In genomic region chr6:120492499-120493373, GRCm38 (mm10) we compare ENCODE assay signal across 8 mouse cellular contexts. TPM values are rescaled to one million over a fixed set of nuclear protein-coding genes. Genes with fewer than 3 reads are reported as not detected.
DNase-seq lines count a peak whose midpoint lies in the region; ATAC-seq and TF ChIP-seq lines count a peak whose summit lies in the region.

No protein-coding gene starts in this region.

- H3K27ac ChIP-seq in heart, embryonic 14.5 days (replicated peaks in 1 of 2; ENCODE audit: control insufficient read depth in 1 of 2, insufficient read depth in 1 of 2, low read depth in 2 of 2, low read length in 2 of 2): no peak overlapping the region
- H3K27ac ChIP-seq in limb, embryonic 14.5 days (replicated peaks; ENCODE audit: low read depth, low read length): no peak overlapping the region
- H3K27ac ChIP-seq in midbrain, embryonic 16.5 days (ENCODE audit: low read length): peak overlapping the region; percentile 96

- intact Hi-C loops in heart, postnatal 10 days (cut with DNase I): no loop called here

- peak overlapping the region; percentile 64 for H3K9ac ChIP-seq in heart, embryonic 14.5 days (ENCODE audit: low read length)
- peak overlapping the region; percentile 48 for H3K9ac ChIP-seq in limb, embryonic 14.5 days (ENCODE audit: low read depth, low read length, severe bottlenecking)
- peak overlapping the region; percentile 80 for H3K9ac ChIP-seq in midbrain, embryonic 16.5 days (ENCODE audit: low read depth, low read length)

- peak overlapping the region; percentile 99 for H3K4me2 ChIP-seq in heart, embryonic 14.5 days (ENCODE audit: low read length)
- H3K4me2 ChIP-seq in limb, embryonic 14.5 days (replicated peaks; ENCODE audit: low read depth, low read length, severe bottlenecking): peak overlapping the region; percentile 99
- peak overlapping the region; percentile 77 for H3K4me2 ChIP-seq in midbrain, embryonic 16.5 days (ENCODE audit: low read length)

- no peaks in the 10 kb centered on the region for H3K9me3 ChIP-seq in heart, embryonic 14.5 days (ENCODE audit: control insufficient read depth, low read length)
- H3K9me3 ChIP-seq in E14TG2a.4 (ENCODE audit: low read length): no peaks in the 10 kb centered on the region
- H3K9me3 ChIP-seq in limb, embryonic 14.5 days (ENCODE audit: control insufficient read depth, low read length): no peaks in the 10 kb centered on the region
- no peaks in the 10 kb centered on the region for H3K9me3 ChIP-seq in midbrain, embryonic 16.5 days (replicated peaks; ENCODE audit: control insufficient read depth, low read length, poor library complexity, severe bottlenecking)

- WGBS in heart, embryonic 14.5 days: under 1% methylated on average over 92 of the region's 95 CpGs
- WGBS in limb, embryonic 14.5 days: 3% methylated on average over 42 of the region's 95 CpGs
- whole genome bisulfite sequencing in midbrain, embryonic 16.5 days: 1% methylated on average over 94 of the region's 95 CpGs

- no peak for TF ChIP-seq POLR2A in limb, embryonic 14.5 days (IDR thresholded peaks at IDR 0.05; ENCODE audit: borderline replicate concordance, extremely low read depth, insufficient read depth, insufficient read length)

- DNase-seq in heart, adult 11 months: no peak
- DNase-seq in cerebellum, adult 9-11 months: peak; percentile 28
- DNase-seq in heart, postnatal 10 days: peak; percentile 19 to 47
- DNase-seq in limb, embryonic 14.5 days (ENCODE audit: low spot score): no peak

- H3K4me1 ChIP-seq in heart, embryonic 14.5 days (ENCODE audit: control insufficient read depth in 2 of 2, insufficient read depth in 2 of 2, low read length in 2 of 2): peaks cover 5 to 22% of the 10 kb centered on the region in 2 experiments
- peaks cover 23% of the 10 kb centered on the region for H3K4me1 ChIP-seq in E14TG2a.4 (replicated peaks; ENCODE audit: low read depth, low read length)
- H3K4me1 ChIP-seq in limb, embryonic 14.5 days (ENCODE audit: control insufficient read depth, insufficient read depth, low read length): peaks cover 14% of the 10 kb centered on the region; the same call in 1 of the 2 replicates
- H3K4me1 ChIP-seq in midbrain, embryonic 16.5 days (ENCODE audit: control insufficient read depth, insufficient read depth, low read length): peaks cover 34% of the 10 kb centered on the region

- 0 out of 2 replicates have a peak, but pooled peaks have one; percentile 2 for ATAC-seq in heart, embryonic 14.5 days (ENCODE audit: insufficient number of reproducible peaks, insufficient read depth, low FRiP score, low read depth)
- ATAC-seq in limb, embryonic 14.5 days (ENCODE audit: low FRiP score, low read depth): peak; percentile 24; the same call in 1 of the 2 replicates
- ATAC-seq in midbrain, embryonic 16.5 days: peak; percentile 25
- ATAC-seq in frontal cortex, adult (ENCODE audit: low TSS enrichment): no peak; the same call in 1 of the 2 replicates

- peaks cover 43% of the 10 kb centered on the region for H3K27me3 ChIP-seq in heart, embryonic 14.5 days (ENCODE audit: control insufficient read depth, insufficient read depth, low read length)
- H3K27me3 ChIP-seq in E14TG2a.4 (ENCODE audit: insufficient read depth, low read length): peaks cover 79% of the 10 kb centered on the region
- peaks cover 34% of the 10 kb centered on the region for H3K27me3 ChIP-seq in limb, embryonic 14.5 days (ENCODE audit: control insufficient read depth, insufficient read depth, low read length)
- H3K27me3 ChIP-seq in midbrain, embryonic 16.5 days (ENCODE audit: control insufficient read depth, insufficient read depth, low read depth, low read length): no peaks in the 10 kb centered on the region

- H3K4me3 ChIP-seq in heart, embryonic 14.5 days (ENCODE audit: control insufficient read depth in 1 of 2, insufficient read depth in 1 of 2, low read depth in 1 of 2, low read length in 2 of 2): peak overlapping the region; percentile 62 to 67
- peak overlapping the region; percentile 88 for H3K4me3 ChIP-seq in E14TG2a.4 (replicated peaks; ENCODE audit: low read length)
- peak overlapping the region; percentile 67 for H3K4me3 ChIP-seq in limb, embryonic 14.5 days (replicated peaks; ENCODE audit: low read length)
- H3K4me3 ChIP-seq in midbrain, embryonic 16.5 days (ENCODE audit: low read depth, low read length): peak overlapping the region; percentile 68

- no peak for TF ChIP-seq CTCF in E14TG2a.4 (conservative IDR thresholded peaks at IDR 0.05; ENCODE audit: low read length)

- no peaks in the 10 kb centered on the region for H3K36me3 ChIP-seq in heart, embryonic 14.5 days (ENCODE audit: control insufficient read depth, insufficient read depth, low read length)
- no peaks in the 10 kb centered on the region for H3K36me3 ChIP-seq in E14TG2a.4 (ENCODE audit: insufficient read depth, low read length)
- H3K36me3 ChIP-seq in limb, embryonic 14.5 days (ENCODE audit: control insufficient read depth, insufficient read depth, low read length): no peaks in the 10 kb centered on the region
- no peaks in the 10 kb centered on the region for H3K36me3 ChIP-seq in midbrain, embryonic 16.5 days (ENCODE audit: control insufficient read depth, insufficient read depth, low read length)

RNA-seq across cellular contexts. Expression of gene Tmem121b, which starts 0.9 kb away (rescaled TPM):
- polyA plus RNA-seq in heart, embryonic 14.5 days (2014; fragmentation: Nextera tagmentation; extraction: Ambion mirVana): 0.04 and 0.07 TPM in 2 replicates
- under 1 TPM in 1 of 2 experiments, not detected in 1; 0.05 TPM for total RNA-seq in heart, postnatal 10 days (2021)
- 0.52 and 0.78 TPM in 2 replicates for polyA plus RNA-seq in limb, embryonic 14.5 days (2012; rRNA removed)
- polyA plus RNA-seq in limb, embryonic 14.5 days (2014; fragmentation: Nextera tagmentation; extraction: Ambion mirVana): 0.21 and 0.23 TPM in 2 replicates
- polyA plus RNA-seq in midbrain, embryonic 16.5 days (2015; fragmentation: Nextera tagmentation; extraction: Ambion mirVana): 2.6 and 2.9 TPM in 2 replicates

RNA-seq across cellular contexts. Expression of gene Il17ra, which starts 29.7 kb away (rescaled TPM):
- polyA plus RNA-seq in heart, embryonic 14.5 days (2014; fragmentation: Nextera tagmentation; extraction: Ambion mirVana): 1.8 and 2.3 TPM in 2 replicates
- total RNA-seq in heart, postnatal 10 days (2021): 1 to 10 TPM; 2.9 to 3.6 TPM
- 6.0 and 8.4 TPM in 2 replicates for polyA plus RNA-seq in limb, embryonic 14.5 days (2012; rRNA removed)
- polyA plus RNA-seq in limb, embryonic 14.5 days (2014; fragmentation: Nextera tagmentation; extraction: Ambion mirVana): 3.1 and 3.7 TPM in 2 replicates
- 2.3 and 3.5 TPM in 2 replicates for polyA plus RNA-seq in midbrain, embryonic 16.5 days (2015; fragmentation: Nextera tagmentation; extraction: Ambion mirVana)

RNA-seq across cellular contexts. Expression of gene Hdhd5, which starts 38.4 kb away (rescaled TPM):
- 11.7 and 14.1 TPM in 2 replicates for polyA plus RNA-seq in heart, embryonic 14.5 days (2014; fragmentation: Nextera tagmentation; extraction: Ambion mirVana)
- total RNA-seq in heart, postnatal 10 days (2021): 10 to 100 TPM; 21.2 to 21.4 TPM
- polyA plus RNA-seq in limb, embryonic 14.5 days (2012; rRNA removed): 25.2 and 30.3 TPM in 2 replicates
- polyA plus RNA-seq in limb, embryonic 14.5 days (2014; fragmentation: Nextera tagmentation; extraction: Ambion mirVana): 10.6 and 12.5 TPM in 2 replicates
- 14.6 and 15.0 TPM in 2 replicates for polyA plus RNA-seq in midbrain, embryonic 16.5 days (2015; fragmentation: Nextera tagmentation; extraction: Ambion mirVana)

Comparison
In these comparisons a context has a peak if more than half of its experiments do, and no peak if none do; other contexts are left out.
1. DNase-seq: peak in cerebellum, adult 9-11 months (single experiment) and heart, postnatal 10 days (2 of 2); none in heart, adult 11 months (single experiment) and limb, embryonic 14.5 days (single experiment).
2. Peak in every context shown above with its lines, with median percentiles within 50 percentile points of each other: H3K4me2 ChIP-seq, H3K4me3 ChIP-seq and H3K9ac ChIP-seq.